Mouse (Mus musculus): ENCODE measurements around the gene Pde4dip. TPM values are rescaled to one million over a fixed set of nuclear protein-coding genes. Genes with fewer than 3 reads are reported as not detected.

Pde4dip gene
- polyA plus RNA-seq, 1 experiment, result 54.7 TPM

DNA sequence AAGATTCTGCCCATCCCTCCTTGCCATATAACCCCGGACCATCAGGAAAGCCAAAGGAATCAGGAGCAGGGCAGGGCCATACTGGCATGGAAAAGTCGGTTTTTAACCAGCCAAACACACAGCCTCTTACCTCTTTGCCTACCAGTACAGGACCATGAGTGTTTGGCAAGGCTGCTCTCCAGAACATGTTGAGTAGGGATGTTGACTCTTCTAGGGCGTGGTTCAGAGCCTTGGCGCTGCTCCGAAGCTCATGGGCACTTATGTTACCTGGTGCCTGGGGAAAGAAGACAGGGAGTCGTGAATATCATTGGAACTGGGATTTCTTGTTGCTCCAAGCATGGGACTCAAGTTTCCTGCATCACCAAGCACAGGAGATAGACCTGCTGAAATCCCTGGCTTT, 194.7 kb downstream of the Pde4dip start:
- Histone ChIP-seq H3K4me3 (ENCODE audit: insufficient read depth, low read depth, low read length) (no peak overlapping the region), H3K27ac (replicated peaks; ENCODE audit: low read depth, low read length) (no peak overlapping the region), H3K4me1 (ENCODE audit: control insufficient read depth, insufficient read depth, insufficient read length, low read length) (peaks cover 6% of the 10 kb centered on the region)

DNA sequence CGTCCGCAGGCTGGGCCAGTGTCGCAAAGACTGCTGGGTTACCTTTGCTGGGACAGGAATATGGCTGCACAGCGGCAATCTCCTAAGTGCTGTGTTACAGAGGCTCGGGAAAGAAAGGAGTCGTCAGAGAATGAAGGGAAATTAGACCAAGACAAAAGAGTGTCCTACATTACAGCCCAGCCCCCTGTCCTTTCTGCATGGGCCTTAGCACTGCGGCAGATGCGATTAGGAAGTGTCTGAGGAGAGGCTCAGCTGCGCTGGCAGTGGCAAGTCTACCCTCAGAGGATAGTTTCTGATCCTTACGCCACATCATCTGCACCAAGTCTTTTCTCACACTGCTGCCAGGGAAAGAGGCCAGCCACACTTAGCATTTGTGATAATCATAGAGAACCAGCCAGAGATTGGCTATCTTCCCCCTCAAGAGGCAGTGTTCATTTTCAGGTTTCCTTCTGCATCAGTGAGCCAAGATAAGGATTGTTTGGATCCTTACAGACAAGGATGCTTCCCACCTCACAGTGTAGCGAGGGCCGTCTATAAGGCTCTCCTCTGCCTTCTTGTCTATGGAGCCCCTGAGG, 197.0 kb downstream of the Pde4dip start:
- Histone ChIP-seq H3K4me1 (ENCODE audit: control insufficient read depth, insufficient read depth, insufficient read length, low read length) (peaks cover 2% of the 10 kb centered on the region; the same call in 1 of the 2 replicates), H3K27ac (replicated peaks; ENCODE audit: low read depth, low read length) (peak overlapping the region; percentile 32; the same call in 1 of the 2 replicates), H3K4me3 (ENCODE audit: insufficient read depth, low read depth, low read length) (peak overlapping the region; percentile 59)

DNA sequence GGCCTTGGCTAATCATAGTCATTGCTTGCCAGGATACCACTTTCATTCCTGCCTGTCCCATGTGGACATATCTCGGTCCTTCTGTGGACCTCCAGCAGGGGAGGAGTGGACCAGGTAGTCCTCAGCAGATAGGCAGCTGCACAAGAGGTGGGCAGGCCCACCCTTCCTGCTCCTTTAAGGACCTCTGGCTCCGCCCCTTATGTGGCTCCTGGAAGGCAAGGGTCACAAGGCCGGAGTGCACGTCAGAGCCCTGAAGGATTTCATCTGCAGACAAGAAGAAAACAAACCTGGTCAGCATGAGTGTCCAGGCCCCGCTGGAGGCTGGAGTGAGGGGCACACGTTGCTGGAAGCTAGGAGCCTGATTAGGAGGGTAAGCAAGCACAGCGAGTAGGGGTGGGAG, 197.9 kb downstream of the Pde4dip start:
- H3K4me3 ChIP-seq (ENCODE audit: insufficient read depth, low read depth, low read length), result peak overlapping the region; percentile 59
- H3K4me1 ChIP-seq (ENCODE audit: control insufficient read depth, insufficient read depth, insufficient read length, low read length), result peaks cover 2% of the 10 kb centered on the region; the same call in 1 of the 2 replicates
- peak overlapping the region; percentile 32; the same call in 1 of the 2 replicates for H3K27ac ChIP-seq (replicated peaks; ENCODE audit: low read depth, low read length)

DNA sequence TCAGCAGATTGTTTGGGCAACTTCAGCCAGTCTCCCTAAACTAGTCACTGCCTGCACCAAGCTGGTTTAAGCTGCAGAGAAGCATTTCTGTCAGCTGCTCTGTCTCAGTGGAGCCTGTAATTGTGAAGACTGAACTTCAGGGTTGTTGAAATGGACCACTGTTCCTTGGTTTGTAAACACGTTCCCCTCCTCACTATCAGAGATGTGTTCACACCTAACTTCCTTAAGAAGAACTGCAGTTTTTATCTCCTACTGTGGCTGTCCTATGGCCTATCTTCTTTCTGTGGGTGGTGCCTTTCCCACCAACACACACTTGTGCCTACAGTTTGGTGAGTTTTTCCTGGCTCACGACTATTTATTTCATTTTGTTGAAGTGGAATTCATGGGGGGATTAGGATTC, 199.2 kb downstream of the Pde4dip start:
- Histone ChIP-seq H3K4me1 (ENCODE audit: control insufficient read depth, insufficient read depth, insufficient read length, low read length) (peaks cover 2% of the 10 kb centered on the region; the same call in 1 of the 2 replicates), H3K27ac (replicated peaks; ENCODE audit: low read depth, low read length) (no peak overlapping the region), H3K4me3 (ENCODE audit: insufficient read depth, low read depth, low read length) (no peak overlapping the region)

DNA sequence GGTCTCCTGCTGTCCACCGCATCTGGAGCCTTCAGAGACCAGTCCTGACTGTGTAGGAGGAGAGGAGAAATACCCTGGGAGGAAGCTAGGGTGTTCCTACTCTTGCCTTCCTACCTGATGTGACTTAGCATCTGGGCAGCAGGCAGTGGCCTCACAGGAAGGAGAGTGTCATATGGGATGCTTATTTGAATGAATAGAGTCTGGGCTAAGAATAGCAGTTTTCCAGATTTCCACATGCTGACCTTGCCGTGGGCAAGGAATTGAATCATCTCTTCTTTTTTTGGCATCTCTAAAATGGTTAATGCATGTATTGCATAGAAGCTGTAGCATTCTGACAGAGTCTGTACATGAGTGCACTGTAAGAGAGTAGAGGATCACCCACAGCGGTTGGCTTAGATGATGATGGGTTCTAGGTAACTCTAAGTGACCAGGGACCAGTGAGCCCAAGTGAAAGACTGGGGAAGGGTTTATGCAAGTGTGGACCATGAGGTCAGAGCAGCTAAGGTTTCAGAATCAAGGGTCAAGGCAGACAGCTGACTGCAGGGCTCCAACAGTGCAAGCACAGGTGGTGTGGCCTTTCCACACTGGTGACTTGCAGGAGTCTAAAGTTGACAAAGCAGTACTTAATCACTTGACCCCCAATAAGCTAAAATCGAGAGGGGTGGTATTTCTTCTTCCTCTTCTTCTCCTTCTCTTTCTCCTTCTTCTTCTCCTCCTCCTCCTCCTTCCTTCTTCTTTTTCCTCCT, 202.0 kb downstream of the Pde4dip start:
- no peak overlapping the region for H3K4me3 ChIP-seq (ENCODE audit: insufficient read depth, low read depth, low read length)
- H3K27ac ChIP-seq (replicated peaks; ENCODE audit: low read depth, low read length), result no peak overlapping the region
- H3K4me1 ChIP-seq (ENCODE audit: control insufficient read depth, insufficient read depth, insufficient read length, low read length), result peaks cover 5% of the 10 kb centered on the region

DNA sequence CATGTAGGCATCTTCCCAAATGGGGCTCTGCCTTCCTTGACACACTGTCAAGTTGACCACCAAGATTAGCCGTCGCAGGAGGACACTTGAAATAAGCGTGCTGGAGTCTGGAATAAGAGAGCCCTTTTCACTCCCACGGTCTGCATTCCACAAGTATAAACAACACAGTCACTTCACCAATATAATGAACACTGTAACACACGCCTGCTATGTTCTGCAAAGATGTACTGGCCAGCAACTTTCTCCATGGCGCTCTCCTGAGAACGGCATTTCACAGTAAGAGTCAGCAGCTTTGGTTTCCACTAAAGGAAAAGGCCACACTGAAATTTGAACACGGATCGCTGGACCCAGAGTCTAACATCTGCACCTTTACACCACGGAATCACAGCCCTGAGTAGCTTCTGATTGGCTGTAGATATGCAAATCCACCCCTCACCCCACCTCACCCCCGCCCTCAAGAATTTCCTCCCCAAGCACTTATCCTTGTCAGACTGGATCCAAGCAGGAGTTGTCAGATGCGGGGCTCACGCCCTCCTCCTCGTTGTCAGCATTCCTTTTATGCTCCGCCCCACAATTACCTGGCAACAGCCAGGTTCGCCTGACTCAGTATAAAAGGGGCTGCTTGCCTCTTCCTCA, 204.8 kb downstream of the Pde4dip start:
- H3K4me3 ChIP-seq (ENCODE audit: insufficient read depth, low read depth, low read length), result no peak overlapping the region

DNA sequence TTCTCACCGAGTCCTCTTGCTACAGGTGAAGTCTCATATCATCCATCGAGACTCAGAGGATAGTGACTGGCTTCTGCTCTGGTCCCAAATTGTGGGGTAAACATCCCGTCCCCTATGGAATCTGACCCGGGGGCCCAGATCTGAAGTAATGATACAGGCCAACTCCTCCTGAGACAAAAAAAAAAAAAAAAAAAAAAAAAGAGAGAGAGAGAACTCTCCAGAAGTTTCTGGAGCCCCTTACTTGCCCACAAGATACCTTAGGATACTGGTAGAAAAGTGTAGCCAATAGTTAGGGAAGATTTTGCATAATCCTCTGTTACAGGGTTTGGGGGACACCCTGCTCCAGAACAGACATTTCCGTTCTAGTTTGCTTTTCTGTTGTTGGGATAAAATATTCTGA, 205.9 kb downstream of the Pde4dip start:
- H3K27ac ChIP-seq (replicated peaks; ENCODE audit: low read depth, low read length), result peak overlapping the region; percentile 11; the same call in 1 of the 2 replicates
- peak overlapping the region; percentile 47 for H3K4me3 ChIP-seq (ENCODE audit: insufficient read depth, low read depth, low read length)
- peaks cover 3% of the 10 kb centered on the region; the same call in 1 of the 2 replicates for H3K4me1 ChIP-seq (ENCODE audit: control insufficient read depth, insufficient read depth, insufficient read length, low read length)

More for the DNA sequence above, 204.8 kb downstream of the Pde4dip start:
- Histone ChIP-seq H3K27ac (replicated peaks; ENCODE audit: low read depth, low read length) (no peak overlapping the region), H3K4me1 (ENCODE audit: control insufficient read depth, insufficient read depth, insufficient read length, low read length) (peaks cover 3% of the 10 kb centered on the region; the same call in 1 of the 2 replicates)

DNA sequence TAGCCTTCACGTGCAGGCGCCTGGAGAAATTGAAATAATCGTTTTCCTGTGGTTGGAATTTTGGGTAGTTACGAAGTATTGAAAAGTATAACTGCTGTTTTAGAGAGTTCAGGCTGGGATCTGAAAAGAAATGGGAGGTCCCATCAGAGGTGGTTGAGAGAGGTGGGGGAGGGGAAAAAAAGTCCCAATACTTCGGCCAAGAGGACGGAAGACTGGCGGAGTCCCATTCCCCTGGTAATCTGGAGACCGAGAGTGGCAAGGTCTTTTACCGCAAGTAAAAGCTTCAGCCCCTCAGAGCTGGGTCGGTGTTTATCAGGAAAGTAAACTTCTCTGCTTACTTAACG, 206.4 kb downstream of the Pde4dip start:
- H3K27ac ChIP-seq (replicated peaks; ENCODE audit: low read depth, low read length), result peak overlapping the region; percentile 11; the same call in 1 of the 2 replicates
- peaks cover 3% of the 10 kb centered on the region; the same call in 1 of the 2 replicates for H3K4me1 ChIP-seq (ENCODE audit: control insufficient read depth, insufficient read depth, insufficient read length, low read length)
- H3K4me3 ChIP-seq (ENCODE audit: insufficient read depth, low read depth, low read length), result peak overlapping the region; percentile 47

DNA sequence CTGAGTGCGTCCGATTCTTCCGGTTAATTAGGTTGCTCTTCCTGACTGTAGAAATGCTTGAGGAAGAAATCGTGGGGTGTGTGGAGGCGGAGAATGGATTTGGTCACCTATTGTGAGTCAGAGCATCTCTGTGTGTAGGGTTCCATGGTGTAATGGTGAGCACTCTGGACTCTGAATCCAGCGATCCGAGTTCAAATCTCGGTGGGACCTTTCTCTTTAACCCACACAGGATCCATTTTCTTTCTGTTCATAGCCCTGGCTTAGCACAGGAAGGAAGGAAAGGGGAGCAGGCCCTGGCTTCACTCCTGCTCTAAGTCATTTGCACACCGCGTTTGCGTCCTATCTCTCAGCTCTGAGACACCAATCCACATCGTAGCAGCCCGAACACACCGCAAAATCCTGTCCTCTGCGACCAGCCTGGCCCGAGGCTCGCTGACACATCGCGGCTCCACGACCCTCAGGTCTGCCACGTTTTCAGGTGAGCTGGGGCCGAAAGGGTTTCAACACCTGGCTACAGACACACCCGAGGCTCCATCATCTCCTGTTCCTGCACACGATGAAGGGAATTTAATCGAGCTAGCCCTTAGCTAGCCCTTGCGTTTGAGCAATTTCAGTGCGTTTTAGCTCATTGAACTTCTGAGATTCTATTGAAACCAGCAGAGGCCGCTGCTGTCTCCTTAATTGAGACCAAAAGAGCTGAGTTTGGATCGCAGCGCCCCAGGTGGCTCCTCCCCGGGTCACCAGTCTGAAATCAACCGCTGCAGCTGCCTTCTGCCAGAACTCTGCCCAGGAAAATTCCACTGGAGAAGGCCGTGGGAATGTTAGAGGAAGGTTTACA, 207.0 kb downstream of the Pde4dip start:
- Histone ChIP-seq H3K27ac (replicated peaks; ENCODE audit: low read depth, low read length) (no peak overlapping the region), H3K4me1 (ENCODE audit: control insufficient read depth, insufficient read depth, insufficient read length, low read length) (peaks cover 3% of the 10 kb centered on the region; the same call in 1 of the 2 replicates), H3K4me3 (ENCODE audit: insufficient read depth, low read depth, low read length) (peak overlapping the region; percentile 69)

DNA sequence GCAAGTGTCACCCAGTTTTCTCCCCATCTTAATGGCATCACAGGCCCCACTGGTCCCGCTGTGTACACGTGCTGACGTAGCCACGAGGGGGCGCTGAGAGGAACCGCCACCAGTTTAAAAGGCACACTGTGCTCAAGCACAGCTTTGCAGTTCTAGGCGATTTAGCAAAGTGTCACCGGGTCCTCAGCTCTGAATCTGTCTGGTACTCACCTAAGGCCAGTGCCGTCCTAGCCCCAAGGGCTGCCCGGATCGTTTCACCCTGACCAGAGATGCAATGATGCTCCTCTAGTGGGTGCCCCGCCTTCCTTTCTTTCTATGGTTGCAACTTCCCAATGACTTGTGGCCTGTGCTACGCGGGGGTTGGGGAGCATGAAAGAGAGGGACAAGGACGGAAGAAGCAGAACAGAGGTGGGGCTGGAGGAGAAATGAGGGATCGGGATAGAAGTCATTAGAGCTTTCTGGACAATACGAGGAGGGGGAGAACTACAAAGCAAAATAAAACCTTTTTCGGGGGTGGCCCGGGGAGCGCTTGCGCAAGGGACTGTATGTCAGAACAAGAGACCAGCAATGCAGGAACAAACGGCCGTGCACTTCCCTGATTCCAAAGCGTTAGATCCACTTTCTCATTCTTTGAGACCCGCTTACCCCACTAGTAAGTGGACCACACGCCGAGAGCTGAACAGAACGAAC, 207.7 kb downstream of the Pde4dip start:
- Histone ChIP-seq H3K4me3 (ENCODE audit: insufficient read depth, low read depth, low read length) (peak overlapping the region; percentile 69), H3K4me1 (ENCODE audit: control insufficient read depth, insufficient read depth, insufficient read length, low read length) (peaks cover 3% of the 10 kb centered on the region; the same call in 1 of the 2 replicates), H3K27ac (replicated peaks; ENCODE audit: low read depth, low read length) (no peak overlapping the region)

DNA sequence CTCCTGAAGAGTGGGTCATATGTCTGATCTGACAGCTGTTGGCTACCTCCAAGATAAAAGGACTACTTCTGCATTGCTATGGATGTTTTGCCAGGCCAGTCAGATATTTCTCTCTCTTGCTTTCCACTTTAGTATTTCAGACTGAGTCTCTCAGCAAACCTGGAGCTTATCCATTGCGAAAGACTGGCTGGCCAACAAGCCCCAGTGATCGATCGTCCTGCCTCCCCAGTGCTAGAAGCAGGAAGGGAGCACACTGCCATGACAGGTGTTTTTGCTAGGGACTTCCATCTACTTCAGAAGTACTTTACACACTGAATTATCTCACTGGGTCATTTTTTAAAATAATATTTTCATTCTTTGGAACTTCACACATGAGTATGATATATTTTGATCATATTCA, 210.1 kb downstream of the Pde4dip start:
- no peak overlapping the region for H3K4me3 ChIP-seq (ENCODE audit: insufficient read depth, low read depth, low read length)
- H3K4me1 ChIP-seq (ENCODE audit: control insufficient read depth, insufficient read depth, insufficient read length, low read length), result peaks cover 3% of the 10 kb centered on the region; the same call in 1 of the 2 replicates
- H3K27ac ChIP-seq (replicated peaks; ENCODE audit: low read depth, low read length), result no peak overlapping the region

DNA sequence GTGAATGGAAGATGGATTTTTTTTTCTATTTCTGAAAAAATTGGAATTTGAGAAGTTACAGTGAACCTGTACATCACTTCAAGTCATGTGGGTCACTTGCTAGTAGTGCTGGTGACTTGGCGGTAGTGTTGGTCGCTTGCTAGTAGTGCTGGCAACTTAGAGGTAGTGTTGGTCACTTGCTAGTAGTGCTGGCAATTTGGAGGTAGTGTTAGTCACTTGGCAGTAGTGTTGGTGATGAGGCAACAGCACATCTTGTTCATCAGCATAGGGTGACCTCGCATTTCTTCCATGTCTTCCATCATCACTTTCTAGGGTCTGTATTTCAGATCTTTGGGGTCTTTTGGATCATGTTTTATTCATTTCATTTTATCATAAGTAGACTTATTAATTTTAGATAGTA, 212.4 kb downstream of the Pde4dip start:
- no peak overlapping the region for H3K27ac ChIP-seq (replicated peaks; ENCODE audit: low read depth, low read length)
- no peak overlapping the region for H3K4me3 ChIP-seq (ENCODE audit: insufficient read depth, low read depth, low read length)
- H3K4me1 ChIP-seq (ENCODE audit: control insufficient read depth, insufficient read depth, insufficient read length, low read length), result no peaks in the 10 kb centered on the region

DNA sequence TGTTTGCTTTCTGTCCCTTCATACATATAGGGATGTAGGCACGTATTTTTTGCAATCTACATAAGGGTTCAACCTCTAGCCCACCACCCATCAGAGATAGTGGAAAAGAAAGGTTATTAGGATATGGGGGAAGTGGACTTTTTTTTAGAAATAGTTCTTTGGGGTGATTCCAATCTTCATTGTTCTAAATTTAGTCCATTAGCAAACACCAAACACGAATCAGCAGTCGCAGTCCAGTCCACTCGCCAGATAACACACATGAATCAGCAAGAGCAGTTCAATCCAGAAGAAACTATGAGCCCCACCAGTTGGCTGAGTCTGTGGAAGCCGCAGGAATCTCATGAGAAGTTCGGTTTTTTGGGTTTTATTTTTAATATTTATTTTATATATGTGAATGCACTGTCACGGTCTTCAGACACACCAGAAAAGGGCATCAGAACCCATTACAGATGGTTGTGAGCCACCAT, 213.8 kb downstream of the Pde4dip start, which contains the start of gene Gm17651:
TSS of gene Gm17651 (minus strand) at position 51 of the 467 bp plus-strand sequence.
- Histone ChIP-seq H3K27ac (replicated peaks; ENCODE audit: low read depth, low read length) (no peak within 1 kb of the TSS), H3K4me1 (ENCODE audit: control insufficient read depth, insufficient read depth, insufficient read length, low read length) (no peaks in the 10 kb centered on the region), H3K4me3 (ENCODE audit: insufficient read depth, low read depth, low read length) (no peak within 1 kb of the TSS)

DNA sequence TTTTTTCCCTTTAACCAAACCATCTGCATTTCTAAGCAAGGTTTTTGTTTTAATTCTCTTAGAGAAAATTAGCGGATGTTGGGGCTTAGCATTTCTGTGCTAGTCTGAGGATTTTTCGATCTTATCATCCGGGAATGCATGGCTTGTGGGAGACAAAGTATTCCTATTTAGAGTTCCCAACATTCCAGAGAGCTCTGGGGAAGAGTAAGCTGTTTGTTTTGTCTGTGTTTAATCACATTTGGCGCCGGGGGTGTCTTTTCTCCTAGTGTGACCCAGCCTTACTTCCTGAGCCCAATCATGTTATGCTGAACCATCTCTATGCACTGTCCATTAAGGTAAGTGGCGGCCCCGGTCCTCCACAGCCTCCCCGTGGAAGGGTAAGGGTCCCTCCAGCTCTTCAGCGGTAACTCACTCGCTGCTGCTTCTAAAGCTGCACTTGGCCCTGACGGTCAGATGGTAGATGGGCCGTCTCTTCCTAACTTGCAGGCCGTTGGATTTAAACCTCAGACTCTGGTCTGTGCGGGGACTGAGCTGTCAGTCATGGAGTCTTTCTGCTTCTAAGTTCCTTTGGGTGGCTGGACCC, 221.3 kb downstream of the Pde4dip start:
- H3K27ac ChIP-seq (replicated peaks; ENCODE audit: low read depth, low read length), result no peak overlapping the region
- no peaks in the 10 kb centered on the region for H3K4me1 ChIP-seq (ENCODE audit: control insufficient read depth, insufficient read depth, insufficient read length, low read length)

More for the DNA sequence above, 221.3 kb downstream of the Pde4dip start:
- H3K4me3 ChIP-seq (ENCODE audit: insufficient read depth, low read depth, low read length), result no peak overlapping the region

Data from brown adipose tissue, adult 24 weeks (tissue).